Mouse (Mus musculus): ENCODE results near the gene Ube2f.

Gene Ube2f

DNA sequence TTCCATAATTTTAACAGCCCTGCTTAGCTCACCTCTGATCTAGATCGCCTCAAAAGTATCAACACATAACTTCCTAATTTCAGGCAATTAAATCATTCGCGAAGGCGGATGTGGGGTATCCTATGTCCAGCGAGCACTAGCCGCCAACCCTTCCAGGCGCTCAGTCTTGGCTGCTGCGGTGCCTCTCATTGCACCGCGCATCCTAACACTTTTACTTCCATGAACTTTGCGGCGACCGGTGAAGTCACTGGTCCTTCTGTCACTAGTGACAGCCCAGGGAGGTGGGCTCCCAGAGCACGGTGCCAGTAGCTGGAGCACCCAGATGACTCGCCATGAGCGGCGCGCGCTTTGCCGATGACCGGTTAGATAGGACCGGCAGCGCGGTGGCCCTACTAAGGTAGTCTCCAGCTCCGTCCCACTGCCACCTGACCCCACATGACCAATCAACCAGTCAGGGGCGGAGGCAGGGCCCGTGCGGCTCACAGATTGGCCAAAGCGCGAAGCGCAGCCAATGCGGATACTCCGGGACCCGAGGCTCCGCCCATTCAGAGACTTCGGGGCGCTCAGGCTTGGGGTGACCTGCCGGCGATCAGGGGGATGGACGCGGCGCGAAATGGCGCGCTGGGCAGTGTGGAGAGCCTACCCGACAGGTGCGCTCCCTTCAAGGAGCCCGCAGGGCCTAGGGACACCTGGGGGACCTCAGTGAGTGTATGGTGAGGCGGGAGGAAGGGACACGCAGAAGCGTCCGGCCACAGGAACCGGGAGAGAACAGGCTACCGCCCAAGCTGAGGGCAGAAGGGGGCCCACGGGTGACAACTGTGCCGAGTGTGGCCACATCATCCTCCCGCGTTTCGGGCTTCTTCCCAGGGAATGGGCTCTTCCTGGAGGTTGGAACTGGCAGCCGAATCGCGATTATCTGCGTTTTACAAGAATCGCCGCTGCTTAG lies 48.0 kb downstream of the Ube2f start, which contains the start of gene Scly:
Scly (plus strand) TSS at position 540 of the 946 bp plus-strand sequence.
- DNase-seq (ENCODE audit: low spot score), result peak; percentile 92

DNA sequence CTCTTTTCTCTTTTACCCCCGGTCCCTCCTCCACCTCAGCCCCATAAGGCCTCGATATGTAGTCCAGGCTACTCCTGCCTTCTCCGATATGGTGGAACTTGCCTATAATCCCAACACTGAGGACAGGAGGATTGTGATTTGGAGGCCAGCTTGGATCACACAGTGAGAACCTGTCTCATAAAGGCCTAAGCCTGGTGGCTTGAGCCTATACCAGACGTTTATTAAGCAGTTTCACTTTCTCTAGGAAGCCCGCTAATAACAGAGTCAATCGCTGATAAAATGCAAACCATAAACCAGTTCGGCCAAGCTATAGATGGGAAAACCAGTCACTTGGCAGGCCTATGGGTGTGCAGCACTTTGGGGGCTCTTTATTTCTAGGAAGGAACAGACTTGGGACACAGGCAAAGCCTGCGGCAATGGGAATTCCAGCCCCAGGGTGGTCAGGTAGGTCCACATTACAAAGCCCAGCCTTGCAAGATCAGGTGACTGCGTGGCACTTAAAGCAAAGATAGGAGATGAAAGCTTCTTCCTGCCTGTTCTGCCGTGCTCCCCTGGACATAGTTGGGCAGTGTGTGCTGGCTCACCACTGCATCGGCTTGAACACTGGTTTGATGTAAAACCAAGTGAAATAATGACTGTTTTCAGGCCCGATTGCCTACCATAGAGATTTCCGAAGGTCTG lies 49.1 kb downstream of the Ube2f start:
- DNase-seq (ENCODE audit: low spot score), result no peak

DNA sequence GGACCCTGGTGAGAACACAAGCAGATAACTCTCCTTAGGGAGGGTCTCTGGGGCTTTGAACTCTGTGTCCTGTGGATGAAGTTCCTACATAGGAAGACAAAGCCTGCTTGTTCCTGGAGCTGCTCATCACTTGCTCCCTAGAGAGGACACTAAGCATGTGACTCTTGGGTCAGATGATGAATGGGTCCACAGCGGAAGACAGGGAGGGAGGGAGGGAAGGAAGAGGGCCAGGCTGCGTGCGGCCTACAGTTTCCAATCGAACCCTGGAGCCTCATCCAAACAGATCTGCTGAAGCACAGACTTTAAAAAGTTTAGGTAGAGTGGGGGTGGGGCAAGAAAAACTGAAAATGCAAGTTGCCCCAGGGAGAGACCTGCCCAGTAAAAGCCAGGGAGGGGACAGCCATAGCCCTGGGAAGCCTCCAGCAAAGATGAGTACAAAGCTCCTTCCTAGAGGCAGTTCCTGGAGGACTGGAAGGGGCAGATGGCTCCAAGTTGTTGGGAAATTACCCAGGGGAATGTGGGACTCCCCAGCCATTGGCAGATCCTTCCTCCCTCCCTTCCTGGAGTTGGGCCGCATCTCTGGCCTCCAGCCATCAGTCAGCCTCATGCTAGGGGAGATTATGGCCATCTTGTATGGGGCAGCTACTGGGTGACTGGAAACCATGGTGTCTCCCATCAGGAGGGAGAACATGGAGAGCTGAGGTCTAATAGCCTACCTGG lies 49.8 kb downstream of the Ube2f start:
- no peak for DNase-seq (ENCODE audit: low spot score)

DNA sequence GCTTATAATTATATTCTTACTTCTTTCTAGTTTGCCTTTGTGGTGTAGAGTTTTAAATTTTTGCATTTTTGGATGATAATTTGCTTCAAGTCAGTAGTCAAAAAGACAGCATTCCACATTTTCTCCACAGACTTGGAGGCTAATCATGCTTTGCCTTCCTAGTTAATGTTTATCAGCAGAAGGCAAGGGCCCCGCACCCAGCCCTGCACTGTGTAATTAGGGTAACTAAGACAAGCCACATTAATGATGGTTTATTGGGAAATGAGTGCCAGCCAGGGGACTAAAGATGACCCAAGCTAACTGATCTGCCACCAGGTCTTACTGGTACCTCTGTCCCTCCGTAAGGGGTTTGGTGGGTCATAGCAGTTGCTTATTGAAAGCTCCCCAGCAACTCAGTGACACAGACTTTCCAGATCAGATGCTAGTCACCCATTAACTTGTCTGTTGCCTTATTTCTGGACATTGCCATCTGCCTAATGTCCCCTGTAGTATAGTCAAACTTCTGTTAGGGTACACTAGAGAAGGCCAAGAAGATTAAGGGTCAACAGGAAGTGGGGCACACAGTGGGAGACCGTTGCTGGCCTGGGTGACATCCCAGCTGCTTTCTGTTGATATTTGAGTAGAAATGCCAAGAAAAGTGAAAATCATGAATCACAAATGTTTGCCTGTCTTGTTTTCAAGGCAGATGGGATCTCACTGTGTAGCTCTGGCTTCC lies 51.3 kb downstream of the Ube2f start:
- DNase-seq (ENCODE audit: low spot score), result no peak

DNA sequence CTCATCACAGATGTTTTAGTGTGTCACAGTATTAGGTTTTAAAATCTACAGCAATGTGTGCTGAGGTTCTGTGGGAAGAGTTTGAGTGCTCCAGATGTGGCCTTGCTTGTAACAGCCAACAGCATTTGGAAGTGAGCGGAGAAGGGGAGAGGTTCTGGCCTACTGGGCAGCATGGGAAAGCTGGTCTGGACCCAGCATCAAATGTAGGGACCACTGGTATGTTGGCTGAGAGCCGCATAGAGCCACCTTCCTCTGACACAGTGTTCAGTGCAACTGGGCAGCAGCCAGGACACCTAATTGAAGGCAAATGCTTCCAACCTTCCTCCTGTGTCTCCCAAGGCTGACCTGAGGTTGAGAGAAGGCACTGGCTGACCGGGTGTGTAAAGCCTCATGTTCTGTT lies 51.9 kb downstream of the Ube2f start:
- no peak for DNase-seq (ENCODE audit: low spot score)

DNA sequence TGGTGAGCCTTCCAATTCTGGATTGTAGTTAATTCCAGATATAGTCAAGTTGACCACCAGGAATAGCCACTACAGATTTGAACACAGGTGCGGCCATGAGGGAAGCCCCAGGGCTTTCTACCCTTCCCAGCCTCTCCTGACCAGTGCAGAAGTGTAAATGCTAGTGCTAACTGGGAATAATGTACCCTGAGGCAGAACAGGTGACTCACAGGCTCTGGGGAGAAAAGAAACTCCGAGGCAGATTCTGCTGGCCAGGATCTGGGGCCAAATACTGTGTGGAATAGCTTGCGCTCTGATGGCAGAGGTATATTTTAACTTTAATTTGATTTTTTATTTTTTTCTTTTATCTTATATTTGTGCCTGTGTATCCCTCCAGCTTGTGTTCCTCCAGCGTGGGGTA lies 54.5 kb downstream of the Ube2f start:
- no peak for DNase-seq (ENCODE audit: low spot score)

DNA sequence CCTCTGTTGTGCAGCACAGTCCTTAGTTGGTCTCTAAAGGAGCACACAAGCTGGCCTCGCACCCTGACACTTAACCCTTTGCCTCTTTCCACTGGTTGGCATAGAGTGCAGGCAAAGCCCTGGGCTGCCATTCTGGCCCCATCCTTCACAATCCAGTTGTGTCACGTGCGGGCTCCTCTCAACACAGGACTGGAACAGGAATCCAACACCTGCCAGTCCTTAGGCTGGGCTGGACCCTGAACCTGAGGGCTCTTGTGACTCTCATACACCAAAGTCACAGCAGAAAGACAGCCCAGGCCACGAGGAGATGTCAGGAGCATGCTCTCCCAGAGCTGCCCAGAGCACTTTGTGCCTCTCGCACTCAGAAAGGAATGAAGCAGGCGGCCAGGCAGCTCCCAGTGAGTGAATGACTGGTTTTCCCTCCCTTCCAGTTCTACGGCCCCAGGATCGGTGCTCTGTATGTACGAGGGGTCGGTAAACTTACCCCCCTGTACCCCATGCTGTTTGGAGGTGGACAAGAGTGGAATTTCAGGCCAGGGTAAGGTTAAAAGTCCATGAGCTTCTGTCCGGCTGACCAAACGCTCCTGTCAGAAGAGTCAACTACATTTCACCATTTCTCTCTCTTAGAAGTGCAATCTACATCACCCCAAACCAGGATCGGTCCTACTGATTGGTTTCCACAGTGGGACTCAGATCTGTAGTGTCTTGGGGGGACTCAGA lies 59.4 kb downstream of the Ube2f start:
- DNase-seq (ENCODE audit: low spot score), result no peak

DNA sequence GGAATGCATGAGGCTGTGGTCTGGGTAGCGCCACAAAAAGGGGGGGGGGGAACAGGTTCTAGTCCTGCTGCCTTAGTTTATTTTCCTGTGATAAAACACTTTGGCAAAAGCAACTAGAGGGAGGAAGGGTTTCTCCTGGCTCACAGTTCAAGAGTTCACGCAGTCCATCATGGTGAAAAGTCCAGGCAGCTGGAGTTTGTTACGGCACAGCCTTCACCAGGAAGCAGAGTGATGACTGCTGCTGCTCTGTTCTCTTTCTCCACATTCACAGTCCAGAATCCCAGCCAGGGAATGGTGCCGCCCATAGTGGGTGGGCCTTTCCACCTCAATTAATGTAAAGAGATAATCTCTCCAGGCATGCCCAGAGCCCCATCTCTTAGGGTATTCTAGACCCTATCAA lies 62.2 kb downstream of the Ube2f start:
- no peak for DNase-seq (ENCODE audit: low spot score)

DNA sequence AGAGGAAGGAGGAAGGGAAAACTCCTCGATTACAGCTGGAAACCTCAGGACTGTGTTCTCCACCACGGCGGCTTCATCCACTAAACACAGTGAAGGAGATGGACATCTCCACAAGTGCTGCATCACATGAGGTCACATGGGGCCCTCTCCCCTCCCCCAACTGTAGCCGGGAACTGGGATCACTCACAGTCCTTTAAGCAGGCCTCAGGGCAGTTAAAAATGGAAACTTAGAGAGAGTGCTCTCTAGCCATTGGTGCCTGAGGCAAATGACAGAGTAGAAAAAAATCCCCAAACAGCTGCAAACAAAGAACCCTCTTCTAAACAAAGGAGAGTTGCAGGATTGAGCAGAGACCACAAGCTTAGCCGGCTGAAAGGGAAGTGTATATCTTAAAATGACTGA lies 63.1 kb downstream of the Ube2f start:
- no peak for DNase-seq (ENCODE audit: low spot score)

DNA sequence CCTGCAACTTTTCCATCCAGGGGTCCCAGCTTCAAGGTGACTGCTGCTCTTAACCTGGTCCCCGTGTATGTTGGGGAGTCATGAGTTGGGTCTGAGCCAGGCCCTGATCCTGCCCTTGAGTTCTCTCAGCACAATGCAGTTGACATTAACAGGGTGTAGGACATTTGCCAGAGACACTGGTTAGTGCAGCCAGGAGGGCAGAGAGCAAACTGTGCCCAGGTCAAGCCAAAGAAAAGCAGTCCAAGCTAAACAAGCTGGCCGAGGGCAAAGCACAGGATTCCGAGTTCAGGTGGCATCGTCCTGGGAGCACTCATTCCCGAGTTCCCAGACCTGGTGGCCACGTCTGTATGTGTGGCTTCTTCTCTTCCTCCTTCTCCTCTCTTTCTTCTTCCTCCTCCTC lies 67.6 kb downstream of the Ube2f start:
- DNase-seq (ENCODE audit: low spot score), result no peak

DNA sequence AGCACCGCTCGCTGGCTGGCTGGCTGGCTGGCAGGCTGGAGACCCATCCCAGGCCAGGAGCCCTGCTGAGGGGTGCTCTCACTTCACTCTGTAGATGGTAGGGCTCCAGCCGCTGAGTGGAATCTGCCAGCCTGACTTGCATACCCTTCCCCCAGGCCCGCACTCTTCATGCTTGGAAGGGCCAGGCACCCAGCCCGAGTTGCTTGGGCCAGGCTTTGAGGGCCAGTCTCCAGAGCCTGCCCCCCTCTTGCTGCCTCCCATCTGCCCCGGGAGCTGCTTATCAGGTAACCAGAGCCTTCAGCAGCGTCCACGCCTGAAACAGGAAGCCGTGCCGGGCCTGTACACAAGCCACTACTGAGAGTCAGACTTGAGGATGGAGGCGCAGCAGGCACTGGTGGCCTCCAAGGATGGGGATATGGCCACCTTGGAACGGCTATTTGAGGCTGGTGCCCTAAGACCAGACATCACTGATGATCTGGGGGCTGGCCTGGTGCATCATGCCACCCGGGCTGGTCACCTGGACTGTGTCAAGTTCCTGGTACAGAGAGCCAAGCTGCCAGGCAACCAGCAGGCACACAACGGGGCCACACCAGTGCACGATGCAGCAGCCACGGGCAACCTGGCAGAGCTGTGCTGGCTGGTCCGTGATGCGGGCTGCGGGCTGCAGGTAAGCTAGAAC lies 71.8 kb downstream of the Ube2f start, which contains the start of gene Espnl:
Espnl (plus strand) TSS at position 316 of the 679 bp plus-strand sequence.
- DNase-seq (ENCODE audit: low spot score), result no peak

DNA sequence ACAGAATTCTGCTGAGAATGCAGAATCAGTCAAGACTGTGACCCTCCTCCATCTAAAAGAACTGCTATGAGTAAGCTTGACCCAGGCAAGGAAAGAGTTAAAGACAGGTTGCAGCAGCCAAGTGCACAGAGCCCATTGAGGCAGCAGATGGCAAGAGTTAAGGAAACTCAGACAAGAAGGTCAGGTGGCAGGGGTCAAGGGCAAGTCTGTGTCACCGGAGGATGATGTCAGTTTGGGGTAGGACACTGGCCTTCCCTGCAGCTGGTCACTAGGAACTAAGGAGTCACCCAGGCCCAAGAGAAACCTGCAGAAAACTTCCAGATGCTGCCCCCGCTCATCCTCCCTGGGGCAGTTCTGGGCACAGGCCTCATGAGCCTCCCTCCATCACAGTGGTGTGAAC lies 74.5 kb downstream of the Ube2f start:
- DNase-seq (ENCODE audit: low spot score), result no peak

DNA sequence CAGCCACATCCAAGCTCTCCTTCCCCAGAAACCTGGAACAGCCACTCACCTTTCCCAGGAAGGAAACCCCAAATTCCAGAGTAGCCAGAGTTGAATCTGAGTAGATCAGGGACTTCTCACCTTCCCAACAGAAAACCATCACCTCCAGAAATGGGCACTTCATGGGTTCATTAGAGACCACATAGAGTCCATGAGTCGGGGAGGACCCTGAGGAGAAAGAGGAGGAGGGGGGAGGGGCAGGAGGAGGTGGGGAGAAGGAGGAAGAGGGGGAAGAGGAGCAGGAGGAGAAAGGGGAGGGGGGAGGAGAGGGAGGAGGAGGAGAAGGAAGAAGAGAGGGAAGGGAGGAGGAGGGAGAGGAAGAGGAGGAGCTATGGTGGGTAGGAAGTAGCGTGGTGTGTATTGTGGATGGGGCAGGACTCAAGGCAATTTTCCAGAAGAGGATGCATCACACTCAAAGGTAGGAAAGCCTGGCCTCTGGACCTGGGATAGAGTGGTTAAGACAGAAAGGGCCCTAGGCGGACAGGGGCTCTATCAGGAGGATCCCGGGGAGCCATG lies 75.5 kb downstream of the Ube2f start:
- DNase-seq (ENCODE audit: low spot score), result no peak

DNA sequence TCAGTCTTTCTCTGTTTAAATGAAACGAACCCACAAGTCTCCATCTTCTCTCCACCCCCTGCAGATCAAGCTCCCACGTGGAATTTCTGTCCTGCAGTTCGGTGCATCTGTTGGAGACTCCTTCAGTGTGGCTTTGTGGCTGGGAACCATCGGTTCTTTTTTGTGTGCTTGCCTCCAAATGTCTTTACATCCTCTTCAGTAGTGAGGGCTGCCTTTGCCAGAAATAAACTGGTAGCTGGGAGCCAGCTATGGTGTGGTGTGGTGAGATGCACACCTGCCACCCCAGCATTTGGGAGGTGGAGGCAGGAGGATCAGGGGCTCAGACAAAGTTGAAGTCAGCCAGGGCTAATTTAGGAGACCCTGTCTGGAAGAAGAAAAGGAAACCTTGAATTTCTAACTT lies 82.0 kb downstream of the Ube2f start:
- DNase-seq (ENCODE audit: low spot score), result no peak

DNA sequence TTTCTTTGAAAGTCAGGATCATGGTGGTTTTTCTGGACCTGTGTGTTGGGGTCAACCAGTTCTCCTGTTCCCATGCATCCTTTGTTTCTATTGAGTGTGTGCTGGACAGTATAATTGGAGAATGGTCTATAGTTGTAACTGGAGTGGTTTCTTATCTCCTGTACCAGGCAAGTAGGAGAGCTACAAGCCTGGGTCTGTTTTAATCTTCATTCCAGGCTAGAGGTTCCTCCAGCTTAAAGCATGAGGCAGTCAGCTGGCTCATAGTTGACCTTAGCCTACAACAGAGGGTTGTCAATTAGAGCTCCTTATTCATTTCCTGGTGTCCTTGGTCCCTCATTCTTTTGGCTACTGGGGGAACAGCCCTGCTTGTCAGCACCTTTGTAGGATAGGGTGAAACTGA lies 83.5 kb downstream of the Ube2f start:
- DNase-seq (ENCODE audit: low spot score), result no peak

DNA sequence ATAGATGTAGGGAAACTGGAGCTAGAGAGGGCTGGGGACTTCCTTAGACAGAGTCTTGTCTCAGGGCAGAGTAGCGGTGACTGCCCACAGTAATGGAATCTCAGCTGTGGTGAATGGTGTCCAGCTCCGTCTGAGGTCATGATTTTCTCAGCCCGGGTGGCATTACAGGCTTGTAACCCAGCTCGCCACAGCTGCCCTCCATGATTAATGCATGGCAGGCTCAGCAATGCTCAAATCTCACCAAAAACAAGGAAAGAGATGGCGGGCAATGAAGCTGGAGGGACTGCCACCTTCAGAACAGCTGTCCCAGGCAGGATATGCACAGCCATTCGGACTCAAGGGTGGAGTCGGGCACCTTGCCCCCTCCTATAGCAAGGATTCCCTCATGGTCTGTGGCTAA lies 87.3 kb downstream of the Ube2f start:
- no peak for DNase-seq (ENCODE audit: low spot score)
